Mouse (Mus musculus) limb, embryonic 11.5 days (tissue): ENCODE results near the gene Cfap70. TPM values are rescaled to one million over a fixed set of nuclear protein-coding genes. Genes with fewer than 3 reads are reported as not detected.

Experiments
- ATAC-seq: fragments of 200-750 bp; cut with Nextera tagmentation; 2 replicates; pipeline ENCODE4 v1.8.0; 2017; ENCODE audit warnings: low read depth; ENCODE audit not compliant: insufficient number of reproducible peaks, low FRiP score, low TSS enrichment
- DNase-seq: peaks from one replicate; pipeline ENCODE4 v3.0.0-alpha.2; 2015; ENCODE audit warnings: low spot score
- H3K27ac ChIP-seq: fragments of 300-500 bp; sonication (generic); replicated peaks from 2 replicates; pipeline ENCODE4 v1.5.1; 2014; ENCODE audit warnings: low read depth, mild to moderate bottlenecking, low read length
- H3K27me3 ChIP-seq: fragments of 300-500 bp; sonication (generic); 2 replicates; pipeline ENCODE4 v1.6.1; 2014; ENCODE audit warnings: mild to moderate bottlenecking, low read length, mixed read lengths; ENCODE audit not compliant: control insufficient read depth, insufficient read depth
- H3K36me3 ChIP-seq: fragments of 300-500 bp; sonication (generic); 2 replicates; pipeline ENCODE4 v1.6.1; 2014; ENCODE audit warnings: mild to moderate bottlenecking, low read length, moderate library complexity, mixed read lengths; ENCODE audit not compliant: control insufficient read depth, insufficient read depth
- H3K4me1 ChIP-seq: fragments of 300-500 bp; sonication (generic); 2 replicates; pipeline ENCODE4 v1.6.1; 2014; ENCODE audit warnings: low read length, mixed read lengths; ENCODE audit not compliant: control insufficient read depth, insufficient read depth
- H3K4me2 ChIP-seq: fragments of 300-500 bp; sonication (generic); 2 replicates; pipeline ENCODE4 v1.6.1; 2014; ENCODE audit warnings: low read depth, mild to moderate bottlenecking, moderate library complexity; ENCODE audit not compliant: severe bottlenecking
- H3K4me3 ChIP-seq: fragments of 300-500 bp; sonication (generic); 2 replicates; pipeline ENCODE4 v1.5.1; 2014; ENCODE audit warnings: low read depth, low read length
- H3K9ac ChIP-seq: fragments of 300-500 bp; sonication (generic); 2 replicates; pipeline ENCODE4 v1.6.1; 2014; ENCODE audit warnings: mild to moderate bottlenecking, low read length
- H3K9me3 ChIP-seq: fragments of 300-500 bp; sonication (generic); 2 replicates; pipeline ENCODE4 v1.6.1; 2016; ENCODE audit warnings: low read length; ENCODE audit not compliant: control insufficient read depth
- WGBS: fragments of 180-500 bp; shearing (Covaris S2); extraction: QIAGEN DNeasy Blood & Tissue Kit; methylation state at CpG from one replicate; pipeline ENCODE4 v1.1.7; 2014; 5-methylcytosine and 5-hydroxymethylcytosine counted together
- polyA plus RNA-seq: library from polyadenylated mRNA; unstranded; fragments of >200 nt; fragmentation: Nextera tagmentation; extraction: Ambion mirVana; gene quantifications from 2 replicates; pipeline ENCODE4 v1.2.1, GENCODE M21; 2014

The Cfap70 gene
- polyA plus RNA-seq, 1 experiment from 2014 or later: 0.23 TPM

DNA sequence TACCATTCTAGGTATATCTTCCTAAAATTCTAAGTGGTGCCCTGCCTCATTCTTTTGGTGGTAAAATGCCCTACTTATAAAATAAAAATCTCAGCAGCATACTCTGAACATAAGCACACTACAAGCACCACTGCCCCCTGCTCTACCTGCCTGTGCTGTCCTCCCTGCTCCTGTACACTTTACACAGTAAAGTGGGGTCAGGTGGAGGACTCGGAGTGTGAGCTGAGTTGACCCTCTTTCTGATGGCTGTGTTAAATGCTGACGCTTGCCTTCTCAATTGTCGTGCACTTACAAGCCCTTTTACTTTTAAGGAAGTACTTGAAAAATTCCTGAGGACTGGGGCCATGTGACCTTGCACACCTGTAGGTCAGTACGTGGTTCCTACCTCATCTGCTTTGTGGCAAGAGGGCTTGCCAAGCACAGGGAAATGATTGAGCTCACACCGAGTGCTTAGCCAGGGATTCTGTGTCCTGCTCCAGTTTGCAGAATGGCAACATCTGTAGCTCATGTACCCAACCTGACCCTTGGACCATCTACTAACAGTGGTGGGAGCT, 72.9 kb downstream of the Cfap70 start:
- ATAC-seq (no peak), DNase-seq (no peak)
- 86% methylated on average over 5 of the region's 5 CpGs for WGBS
- no peaks in the 10 kb centered on the region for H3K27me3 ChIP-seq
- no peaks in the 10 kb centered on the region for H3K4me1 ChIP-seq
- H3K4me2 ChIP-seq: no peak overlapping the region
- no peak overlapping the region for H3K9ac ChIP-seq
- no peaks in the 10 kb centered on the region for H3K9me3 ChIP-seq
- H3K27ac ChIP-seq: no peak overlapping the region
- no peak overlapping the region for H3K4me3 ChIP-seq
- peaks cover 2% of the 10 kb centered on the region; the same call in 1 of the 2 replicates for H3K36me3 ChIP-seq

DNA sequence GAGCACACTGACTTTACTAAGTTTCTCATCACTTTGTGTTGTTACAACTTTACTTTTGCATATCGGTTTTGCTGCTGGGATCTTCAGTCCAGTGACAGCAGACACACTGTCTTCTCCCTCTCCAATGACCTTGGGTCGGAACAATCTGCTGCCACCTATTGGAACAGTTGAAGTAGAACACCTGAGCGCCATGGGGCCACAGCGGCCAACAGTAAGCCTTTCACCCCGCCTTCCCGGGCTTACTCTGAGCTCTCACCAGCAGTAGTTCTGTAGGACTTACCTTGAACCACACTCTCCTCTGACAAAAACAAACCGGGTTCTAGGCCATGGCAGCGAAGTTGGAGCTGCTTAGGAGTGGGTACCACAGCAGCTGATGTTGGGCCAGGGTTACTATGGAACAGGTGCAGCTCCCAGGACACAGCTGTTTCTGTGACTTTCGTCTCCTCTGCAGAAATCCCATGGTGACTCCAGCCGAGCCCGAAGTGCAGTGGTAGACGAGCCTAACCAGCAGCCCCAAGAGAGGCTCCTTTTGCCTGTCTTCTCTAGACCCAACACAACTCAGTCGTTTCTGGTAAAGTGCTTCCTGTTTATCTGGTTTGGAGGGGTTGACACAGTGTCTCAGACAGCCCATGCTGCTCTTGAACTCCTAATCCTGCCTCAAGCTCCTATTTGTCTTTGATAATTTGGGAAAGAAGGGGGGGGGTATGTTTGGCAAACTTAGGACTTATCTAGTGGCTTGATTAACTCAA, 73.5 kb downstream of the Cfap70 start:
- 43% methylated on average over 13 of the region's 13 CpGs for WGBS
- no peaks in the 10 kb centered on the region for H3K9me3 ChIP-seq
- H3K4me3 ChIP-seq: no peak overlapping the region
- no peaks in the 10 kb centered on the region for H3K4me1 ChIP-seq
- H3K36me3 ChIP-seq: peaks cover 2% of the 10 kb centered on the region; the same call in 1 of the 2 replicates
- H3K9ac ChIP-seq: no peak overlapping the region
- peak; percentile 52 for DNase-seq
- no peak overlapping the region for H3K27ac ChIP-seq
- H3K4me2 ChIP-seq: no peak overlapping the region
- ATAC-seq: no peak
- no peaks in the 10 kb centered on the region for H3K27me3 ChIP-seq

DNA sequence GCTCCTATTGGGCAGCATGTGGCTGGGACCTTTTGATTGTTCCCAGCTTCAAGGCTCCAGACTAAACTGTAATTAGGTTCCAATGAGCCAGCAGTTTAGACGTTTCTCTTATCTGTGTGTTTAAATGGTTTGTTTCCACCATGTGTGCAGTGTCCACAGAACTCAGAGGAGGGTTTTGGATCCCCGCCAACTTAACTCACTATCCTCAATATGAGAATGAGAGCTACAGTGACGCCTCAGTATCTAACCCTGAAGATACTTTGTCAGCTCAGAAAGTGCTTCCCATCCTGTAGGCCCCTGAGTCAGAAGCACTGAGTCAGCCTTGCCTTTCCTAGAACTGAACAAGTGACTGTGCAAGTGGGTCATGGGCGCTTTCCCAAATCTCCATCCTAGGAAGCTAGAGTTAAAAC, 74.9 kb downstream of the Cfap70 start:
- Histone ChIP-seq H3K9ac (no peak overlapping the region), H3K4me2 (no peak overlapping the region), H3K9me3 (no peaks in the 10 kb centered on the region), H3K27ac (no peak overlapping the region), H3K4me1 (no peaks in the 10 kb centered on the region), H3K27me3 (no peaks in the 10 kb centered on the region), H3K4me3 (no peak overlapping the region), H3K36me3 (no peaks in the 10 kb centered on the region; the same call in 1 of the 2 replicates)
- DNase-seq (no peak), ATAC-seq (no peak)
- 78% methylated on average over 4 of the region's 4 CpGs for WGBS

DNA sequence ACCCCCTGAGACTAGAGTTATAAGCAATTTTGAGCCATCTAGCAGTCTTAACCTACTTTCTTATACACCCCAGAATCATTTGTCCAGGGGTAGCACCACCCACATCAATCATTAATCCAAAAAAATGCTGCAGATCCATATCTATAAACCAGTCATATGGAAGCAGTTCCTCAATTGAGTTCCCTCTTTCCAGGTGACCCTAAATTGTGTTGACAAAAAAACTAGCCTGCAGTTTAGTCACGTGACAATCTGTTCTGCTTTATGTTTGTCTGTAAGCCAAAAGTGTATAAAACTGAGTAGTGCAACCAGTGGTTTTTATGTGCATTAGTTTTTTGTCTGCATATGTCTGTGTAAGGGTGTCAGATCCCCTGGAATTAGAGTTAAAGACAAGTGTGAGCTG, 80.2 kb downstream of the Cfap70 start:
- ATAC-seq (no peak), DNase-seq (no peak)
- 86% methylated on average over 1 of the region's 1 CpGs for WGBS
- Histone ChIP-seq H3K36me3 (peaks cover 2% of the 10 kb centered on the region; the same call in 1 of the 2 replicates), H3K27ac (no peak overlapping the region), H3K9me3 (no peaks in the 10 kb centered on the region), H3K4me2 (no peak overlapping the region), H3K9ac (no peak overlapping the region), H3K27me3 (no peaks in the 10 kb centered on the region), H3K4me1 (no peaks in the 10 kb centered on the region), H3K4me3 (no peak overlapping the region)

DNA sequence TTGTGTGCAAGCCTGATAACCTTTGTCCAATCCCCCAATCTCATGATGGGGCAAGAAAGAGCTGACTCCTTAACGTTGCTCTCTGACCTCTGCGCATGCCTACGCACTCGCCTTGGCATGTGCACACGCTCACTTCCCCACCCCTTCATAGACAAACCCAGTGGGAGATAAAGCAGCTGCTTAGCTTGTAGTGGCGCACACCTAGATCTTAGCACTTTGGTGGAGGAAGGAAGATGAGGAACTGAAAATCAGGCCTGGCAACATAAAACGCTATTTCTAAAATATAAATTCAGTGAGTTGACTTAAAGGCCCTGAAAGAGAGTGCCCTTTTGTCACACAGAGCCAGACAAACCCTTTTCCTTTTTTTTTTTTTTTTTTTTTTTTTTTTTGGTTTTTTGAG, 81.2 kb downstream of the Cfap70 start:
- no peak overlapping the region for H3K27ac ChIP-seq
- ATAC-seq: no peak
- peaks cover 2% of the 10 kb centered on the region; the same call in 1 of the 2 replicates for H3K36me3 ChIP-seq
- no peak overlapping the region for H3K4me2 ChIP-seq
- no peak overlapping the region for H3K4me3 ChIP-seq
- WGBS: 91% methylated on average over 7 of the region's 7 CpGs
- no peaks in the 10 kb centered on the region for H3K9me3 ChIP-seq
- H3K9ac ChIP-seq: no peak overlapping the region
- no peaks in the 10 kb centered on the region for H3K4me1 ChIP-seq
- no peaks in the 10 kb centered on the region for H3K27me3 ChIP-seq
- DNase-seq: no peak

DNA sequence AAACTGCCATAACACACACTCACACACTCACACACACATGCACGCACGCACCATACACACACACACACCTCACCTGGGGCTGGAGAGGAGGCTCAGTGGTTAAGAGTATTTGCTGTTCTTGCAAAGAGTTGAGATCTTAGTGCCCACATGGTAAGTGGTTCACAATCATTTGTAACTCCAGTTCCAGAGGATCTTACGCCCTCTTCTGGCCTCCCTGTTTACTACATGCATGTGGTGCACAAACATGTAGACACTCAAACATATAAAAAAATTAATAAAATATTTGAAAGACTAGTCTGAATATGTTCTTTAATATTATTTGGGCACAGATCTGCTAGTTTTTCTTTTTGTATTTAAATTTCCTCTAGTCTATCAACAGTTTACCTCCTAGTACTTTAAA, 83.8 kb downstream of the Cfap70 start:
- H3K9ac ChIP-seq: no peak overlapping the region
- H3K4me2 ChIP-seq: no peak overlapping the region
- H3K36me3 ChIP-seq: peaks cover 2% of the 10 kb centered on the region; the same call in 1 of the 2 replicates
- 97% methylated on average over 3 of the region's 3 CpGs for WGBS
- H3K4me1 ChIP-seq: no peaks in the 10 kb centered on the region
- DNase-seq (no peak), ATAC-seq (no peak)
- H3K9me3 ChIP-seq: no peaks in the 10 kb centered on the region
- H3K4me3 ChIP-seq: no peak overlapping the region
- H3K27me3 ChIP-seq: no peaks in the 10 kb centered on the region
- H3K27ac ChIP-seq: no peak overlapping the region

DNA sequence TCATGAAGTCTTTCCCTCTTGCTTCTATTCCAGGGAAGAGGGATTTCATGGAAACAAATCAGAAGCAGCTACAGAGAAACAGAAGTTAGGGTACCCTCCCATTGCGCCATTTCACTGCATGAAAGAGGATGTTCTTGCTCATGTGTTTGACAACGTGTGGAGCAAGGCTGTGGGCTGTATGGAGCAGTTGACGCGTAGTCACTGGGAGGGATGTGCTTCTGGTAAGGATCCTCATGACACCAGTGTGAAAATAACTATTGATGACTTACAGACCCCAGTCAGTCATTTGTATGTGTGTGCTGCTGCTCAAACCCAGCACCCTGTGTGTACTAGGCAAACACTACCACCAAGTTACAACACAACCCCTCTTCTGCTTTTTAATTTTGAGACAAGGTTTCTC, 88.8 kb downstream of the Cfap70 start:
- ATAC-seq: no peak
- Histone ChIP-seq H3K27me3 (no peaks in the 10 kb centered on the region), H3K9ac (no peak overlapping the region), H3K4me2 (no peak overlapping the region), H3K4me1 (no peaks in the 10 kb centered on the region), H3K27ac (no peak overlapping the region), H3K9me3 (no peaks in the 10 kb centered on the region), H3K4me3 (no peak overlapping the region), H3K36me3 (no peaks in the 10 kb centered on the region; the same call in 1 of the 2 replicates)
- WGBS: 93% methylated on average over 4 of the region's 4 CpGs
- DNase-seq: no peak

DNA sequence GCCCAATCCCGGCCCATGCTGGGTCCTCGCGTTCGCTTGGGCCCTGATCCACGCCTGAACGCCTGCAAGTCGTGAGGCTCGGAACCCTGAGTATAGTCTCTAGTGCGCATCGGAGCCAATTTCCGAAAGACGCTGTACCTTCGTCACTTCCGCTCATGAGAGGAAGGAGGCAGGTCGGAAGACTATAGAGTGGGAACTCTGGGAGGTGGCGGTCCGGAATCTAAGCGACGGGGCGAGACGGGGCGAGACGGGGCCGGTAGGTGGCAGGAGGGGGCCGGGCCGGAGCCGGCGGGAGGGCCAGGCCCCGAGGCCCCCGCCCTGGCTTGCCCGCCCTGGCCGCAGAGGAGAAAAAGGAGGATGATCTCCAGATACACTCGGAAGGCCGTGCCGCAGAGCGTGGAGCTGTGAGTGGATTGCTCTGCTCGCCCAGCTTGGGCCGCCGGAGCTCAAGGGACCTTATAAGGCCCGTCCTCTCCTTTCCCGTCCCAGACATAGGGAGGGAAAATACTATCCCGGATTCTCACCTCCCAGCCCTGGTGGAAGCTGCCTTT, 104.0 kb downstream of the Cfap70 start, which contains the start of the genes Ecd and Fam149b:
Ecd (minus strand) TSS at position 131 of the 551 bp plus-strand sequence.
Fam149b (plus strand) TSS at position 172 of the 551 bp plus-strand sequence.
- Histone ChIP-seq H3K4me2 (peak within 1 kb of the TSS; percentile 71), H3K9me3 (no peaks in the 10 kb centered on the region), H3K36me3 (peaks cover 4% of the 10 kb centered on the region; the same call in 1 of the 2 replicates), H3K27me3 (no peaks in the 10 kb centered on the region), H3K4me3 (peak within 1 kb of the TSS; percentile 49), H3K4me1 (0 out of 2 replicates have a peak, but pooled peaks cover 2% of the 10 kb centered on the region), H3K9ac (peak within 1 kb of the TSS; percentile 81), H3K27ac (peak within 1 kb of the TSS; percentile 23; the same call in 1 of the 2 replicates)
- WGBS: under 1% methylated on average over 42 of the region's 42 CpGs
- DNase-seq (peak; percentile 96), ATAC-seq (peak; percentile 98)
